Mouse (Mus musculus) heart, postnatal 4 days (tissue): ENCODE measurements around the gene Kcnj1. TPM values are rescaled to one million over a fixed set of nuclear protein-coding genes. Genes with fewer than 3 reads are reported as not detected.
A peak's percentile ranks its signal among the peaks of the same experiment; 100 is the strongest.

Experiments
- DNase-seq: peaks from one replicate; pipeline ENCODE4 v3.0.0; 2021
- total RNA-seq, 2 experiments: library from RNA; stranded (reverse); gene quantifications; 2 replicates each; pipeline ENCODE4 v1.2.3; 2021

The Kcnj1 gene
- total RNA-seq, result not detected

DNA sequence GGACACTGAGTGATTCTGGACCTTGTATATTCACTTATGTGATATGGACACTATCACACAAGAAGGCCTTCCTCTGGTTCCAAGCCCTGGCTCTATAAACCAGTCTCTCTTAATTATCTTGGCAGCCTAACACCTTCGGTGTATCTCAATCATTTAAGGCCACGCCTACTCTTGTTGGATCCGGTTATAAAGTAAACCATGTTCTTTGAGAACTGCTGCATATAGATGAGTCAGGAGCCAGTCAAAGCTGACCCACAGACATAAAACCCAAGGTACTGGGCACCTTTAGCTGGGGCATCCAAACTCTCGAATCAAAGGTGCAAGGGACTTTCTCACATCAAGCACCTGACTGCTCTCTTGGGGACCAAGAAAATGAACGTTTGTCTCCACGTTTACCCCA lies at the start of gene Kcnj1:
Kcnj1 (plus strand) TSS at position 292 of the 400 bp plus-strand sequence.
- DNase-seq, result no peak

- no peak for DNase-seq
Observed at GRCm38 (mm10) chr9:32323610-32324009, 48.7 kb upstream of the Kcnj1 start.

DNA sequence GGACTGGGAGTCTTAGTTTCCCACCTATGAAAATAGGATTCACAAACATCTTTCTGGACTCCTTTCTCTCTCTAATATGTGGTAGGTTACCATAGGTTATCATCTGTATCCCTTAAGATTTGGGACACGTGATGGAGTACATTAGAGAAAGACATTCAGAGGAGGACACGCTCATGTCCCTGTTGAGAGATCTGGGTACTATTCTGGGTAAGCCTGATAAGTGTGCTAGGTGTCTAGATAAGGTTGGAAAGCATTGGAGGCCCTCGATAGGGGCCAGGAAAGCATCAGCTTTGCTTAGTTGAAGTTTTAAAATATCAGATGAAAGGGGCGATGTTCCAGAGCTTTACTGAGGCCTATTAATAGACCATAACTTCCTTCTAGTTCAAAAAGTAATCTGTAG lies 43.5 kb upstream of the Kcnj1 start:
- DNase-seq, result no peak

GRCm38 (mm10) chr9:32331162-32331561 lies 41.1 kb upstream of the Kcnj1 start:
- DNase-seq, result no peak

DNA sequence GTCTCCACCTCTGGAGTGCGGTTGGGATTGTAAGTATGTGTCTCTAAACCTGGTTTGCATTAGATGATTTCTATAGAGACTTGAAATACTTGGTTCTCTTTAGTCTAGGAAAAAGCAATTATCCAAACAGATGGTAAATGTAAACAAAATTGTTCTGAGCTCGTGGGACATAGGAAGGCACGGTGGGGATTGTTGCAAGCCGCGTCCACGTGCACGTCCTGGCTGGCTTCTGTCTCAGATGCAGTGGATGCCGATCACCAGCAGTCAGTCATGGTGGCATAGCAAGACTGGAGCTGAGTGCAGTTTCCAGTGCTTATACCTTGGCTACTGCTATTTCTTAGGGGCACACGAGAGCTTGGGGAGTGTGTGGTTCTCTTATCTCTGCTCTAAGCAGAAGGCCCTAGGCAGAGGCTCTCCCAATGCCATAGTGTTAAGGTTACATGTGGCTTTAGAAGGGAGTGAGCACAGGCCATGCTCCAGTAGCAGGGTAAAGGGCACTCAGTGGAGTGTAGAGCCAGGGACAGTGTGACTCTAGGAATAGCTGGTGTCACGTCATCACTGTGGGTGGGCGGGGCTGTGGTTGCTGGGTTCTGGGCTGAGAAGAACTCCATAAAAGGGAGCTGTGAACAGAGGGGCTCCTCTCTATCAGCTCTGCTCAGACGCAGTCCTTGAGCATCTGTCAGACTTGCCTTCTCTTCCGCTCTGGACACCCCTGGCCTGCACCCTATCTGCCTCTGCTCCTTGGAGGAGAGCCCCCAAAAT lies 36.7 kb upstream of the Kcnj1 start:
- peak; percentile 77 for DNase-seq

- DNase-seq, result peak; percentile 36
Observed at GRCm38 (mm10) chr9:32340831-32341230, 31.5 kb upstream of the Kcnj1 start.

GRCm38 (mm10) chr9:32342929-32343328 lies 29.4 kb upstream of the Kcnj1 start:
- DNase-seq, result no peak

- peak; percentile 56 for DNase-seq
Observed at GRCm38 (mm10) chr9:32344051-32344450, 28.2 kb upstream of the Kcnj1 start, which contains the start of gene Kcnj5. Kcnj5 (minus strand) TSS chr9:32344350.

GRCm38 (mm10) chr9:32344489-32344888 lies 27.8 kb upstream of the Kcnj1 start:
- DNase-seq, result no peak

GRCm38 (mm10) chr9:32348096-32348495 lies 24.2 kb upstream of the Kcnj1 start:
- no peak for DNase-seq

GRCm38 (mm10) chr9:32349344-32349743 lies 22.9 kb upstream of the Kcnj1 start:
- DNase-seq, result no peak

GRCm38 (mm10) chr9:32350332-32350731 lies 22.0 kb upstream of the Kcnj1 start:
- DNase-seq, result peak; percentile 84

GRCm38 (mm10) chr9:32360770-32361169 lies 11.5 kb upstream of the Kcnj1 start:
- no peak for DNase-seq

DNA sequence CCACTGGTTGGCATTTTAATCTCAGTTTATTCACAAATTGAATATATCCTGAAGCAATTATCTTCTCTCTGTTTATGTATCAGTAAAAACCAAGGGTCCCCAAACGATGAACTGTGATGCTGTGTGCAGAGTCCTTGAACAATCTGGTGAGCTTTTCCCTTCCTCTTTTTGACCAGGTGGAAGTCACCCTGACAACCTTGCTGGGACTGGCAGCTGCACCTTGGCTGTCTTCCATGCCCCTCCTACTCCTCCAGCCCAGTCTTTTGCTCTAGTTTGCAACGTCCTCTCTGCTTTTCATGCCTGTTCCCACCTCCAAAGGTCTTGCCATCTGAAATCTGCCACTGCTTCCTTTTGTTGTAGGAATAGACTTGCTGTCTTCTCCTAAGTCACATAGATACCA lies 3.5 kb upstream of the Kcnj1 start:
- no peak for DNase-seq

DNA sequence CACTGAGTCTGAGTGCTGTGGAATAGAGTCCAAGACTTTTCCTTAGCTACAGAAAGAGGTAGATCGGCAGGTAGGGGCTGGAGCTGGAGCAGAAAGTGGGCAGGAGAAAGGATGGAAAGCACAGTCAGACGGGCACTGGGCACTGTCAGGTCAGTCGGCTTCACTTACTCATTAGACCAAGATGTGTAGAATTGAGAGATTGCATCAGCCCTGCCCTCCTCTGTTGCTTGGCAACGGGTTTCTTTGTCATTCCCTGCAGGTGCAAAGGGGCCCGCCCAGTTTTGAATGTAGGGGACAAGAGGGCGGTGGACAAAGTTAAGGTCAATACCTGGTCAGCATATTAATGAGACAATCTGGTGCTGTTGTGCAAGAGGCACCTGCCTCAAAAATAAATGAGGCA lies 2.9 kb upstream of the Kcnj1 start:
- no peak for DNase-seq

DNA sequence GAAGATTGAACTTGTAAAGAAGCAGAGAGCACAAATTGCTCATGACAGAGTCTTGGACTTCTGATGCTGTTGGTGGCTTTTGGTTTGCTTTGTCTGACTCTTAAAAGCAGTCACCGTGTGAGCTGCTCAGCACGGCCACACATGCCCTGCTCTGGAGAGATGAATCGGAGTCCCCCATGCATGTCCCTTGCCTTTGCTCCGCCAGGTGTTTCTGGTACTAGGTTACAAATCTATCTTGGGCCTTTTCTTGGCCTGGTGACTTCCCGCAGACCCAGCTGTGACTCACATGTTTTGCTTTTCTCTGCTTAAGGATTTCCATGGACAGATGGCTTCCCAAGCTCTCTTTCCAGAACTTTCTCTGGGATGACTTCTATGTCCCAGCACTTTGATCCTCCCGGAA lies 1.4 kb downstream of the Kcnj1 start:
- DNase-seq, result no peak

- peak; percentile 20 for DNase-seq
Observed at GRCm38 (mm10) chr9:32376031-32376430, 3.7 kb downstream of the Kcnj1 start.

DNA sequence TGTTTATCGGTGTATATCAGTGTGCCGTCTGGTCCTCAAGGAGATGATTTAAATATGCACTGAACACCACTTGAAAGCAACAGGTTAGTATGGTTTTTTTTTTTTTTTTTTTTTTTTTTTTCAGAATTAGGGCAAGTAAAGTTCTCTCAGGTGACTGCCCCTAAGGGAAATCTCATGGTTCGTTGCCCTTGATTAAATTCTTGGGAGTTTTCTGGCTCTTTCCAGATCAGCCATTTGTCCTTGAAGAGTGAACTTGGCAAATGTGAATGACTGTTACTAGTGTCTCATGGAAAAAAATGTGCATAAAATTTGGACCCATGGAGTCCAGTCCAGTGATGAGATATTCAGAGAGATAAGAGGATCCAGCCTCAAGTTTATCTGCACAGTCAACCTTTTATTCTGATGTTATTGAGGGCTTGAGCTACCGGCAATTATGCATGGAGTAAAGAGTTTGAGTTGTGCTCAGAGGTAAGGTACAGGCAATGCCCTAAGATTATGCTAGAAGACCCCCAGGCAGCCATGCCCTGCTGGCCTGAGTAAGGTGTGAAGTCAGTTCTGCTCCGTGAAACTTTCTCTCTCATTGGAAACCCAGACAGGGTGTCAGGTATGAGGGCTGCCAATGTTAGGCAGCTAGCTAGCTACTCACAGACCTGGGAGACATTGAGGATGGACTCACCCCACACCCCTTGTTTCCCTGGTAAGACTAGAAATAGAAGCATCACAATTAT lies 4.7 kb downstream of the Kcnj1 start:
- no peak for DNase-seq

- DNase-seq, result no peak
Observed at GRCm38 (mm10) chr9:32384906-32385305, 12.6 kb downstream of the Kcnj1 start.

DNA sequence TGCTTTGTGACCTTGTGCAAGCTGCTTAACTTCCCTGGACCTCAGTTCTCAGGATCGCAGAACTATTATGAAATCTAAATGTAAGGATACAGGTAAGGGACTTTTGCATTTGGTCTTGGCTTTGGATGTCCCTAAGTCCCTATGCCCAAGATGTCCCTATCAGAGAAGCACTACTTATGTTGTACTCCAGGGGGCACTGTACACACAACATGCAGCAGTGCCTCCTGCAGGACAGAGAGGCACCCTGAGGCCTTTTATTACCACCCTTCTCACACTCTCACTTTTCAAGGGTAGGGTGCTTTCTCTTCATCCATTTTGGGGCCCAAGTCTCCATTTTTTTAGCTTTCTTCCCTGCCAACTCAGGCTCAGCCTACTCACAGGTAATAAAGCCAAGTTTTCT lies 15.8 kb downstream of the Kcnj1 start:
- no peak for DNase-seq

GRCm38 (mm10) chr9:32391092-32391491 lies 18.8 kb downstream of the Kcnj1 start:
- no peak for DNase-seq

DNA sequence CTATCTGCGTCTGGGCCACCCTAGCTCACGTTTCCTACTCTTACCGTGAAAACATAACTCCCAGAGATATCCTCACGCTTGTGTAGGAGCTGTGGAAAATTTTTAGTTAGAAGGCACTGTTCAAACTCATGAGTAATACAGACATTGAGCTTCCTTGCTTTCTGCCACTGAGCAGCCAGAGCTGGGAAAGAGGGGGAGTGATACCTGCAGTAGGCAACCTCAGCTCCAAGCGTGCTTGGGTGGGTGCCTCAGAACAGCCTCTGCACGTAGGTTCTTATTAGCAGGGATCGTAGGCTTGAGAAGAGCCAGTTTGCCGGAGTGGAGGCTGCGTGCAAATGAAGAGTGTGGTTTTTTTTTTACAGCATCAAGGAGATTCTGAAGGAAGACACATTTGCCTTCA lies 19.4 kb downstream of the Kcnj1 start:
- no peak for DNase-seq

DNA sequence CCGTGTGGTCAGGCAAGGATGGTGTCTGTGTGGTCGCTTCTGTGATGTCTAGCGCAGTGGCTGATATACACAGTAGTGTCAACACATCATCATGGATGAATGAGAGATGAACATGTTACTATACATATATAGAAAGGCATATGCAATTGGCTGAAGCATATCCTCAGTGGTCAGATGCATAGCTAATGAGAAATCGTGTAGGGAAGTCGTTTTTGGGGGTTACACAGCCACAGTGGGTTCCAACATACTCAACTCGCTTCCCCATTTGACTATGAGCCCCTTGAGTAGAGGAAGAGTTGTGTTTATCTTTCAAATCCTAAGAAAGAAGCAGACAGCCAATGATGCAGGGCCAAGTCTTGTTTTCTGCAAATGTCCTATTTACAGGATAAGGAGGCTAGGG lies 20.4 kb downstream of the Kcnj1 start:
- DNase-seq, result no peak

GRCm38 (mm10) chr9:32394761-32395161 lies 22.5 kb downstream of the Kcnj1 start:
- no peak for DNase-seq
